Mouse (Mus musculus) right cerebral cortex, postnatal 10 days (tissue): ENCODE results near the gene Traf5.

ENCODE experiments used
- DNase-seq, 2 experiments: peaks; one replicate each; pipeline ENCODE4 v3.0.0; 2021; ENCODE audit warnings: low spot score in 2 of 2

The Traf5 gene

GRCm38 (mm10) chr1:191974509-191975405, 117.6 kb downstream of the Traf5 start:
- no peak for DNase-seq

GRCm38 (mm10) chr1:191969939-191970338, 122.4 kb downstream of the Traf5 start:
- DNase-seq = no peak

- peak; percentile 76 to 85 for DNase-seq
These were observed 127.4 kb downstream of the Traf5 start for GRCm38 (mm10) chr1:191964773-191965481.

GRCm38 (mm10) chr1:191963948-191964772, 128.2 kb downstream of the Traf5 start:
- DNase-seq = peak; percentile 73 to 85

- DNase-seq = no peak
These were observed 128.9 kb downstream of the Traf5 start for GRCm38 (mm10) chr1:191963413-191963812.

GRCm38 (mm10) chr1:191960946-191961345, 131.4 kb downstream of the Traf5 start:
- no peak for DNase-seq

GRCm38 (mm10) chr1:191957321-191957720, 135.0 kb downstream of the Traf5 start:
- DNase-seq = no peak

- no peak for DNase-seq
These were observed 135.5 kb downstream of the Traf5 start for GRCm38 (mm10) chr1:191956871-191957270.

GRCm38 (mm10) chr1:191956261-191956660, 136.1 kb downstream of the Traf5 start:
- DNase-seq = no peak

GRCm38 (mm10) chr1:191955101-191955500, 137.3 kb downstream of the Traf5 start:
- DNase-seq = no peak

- DNase-seq = peak; percentile 53 to 87
These were observed 139.5 kb downstream of the Traf5 start for GRCm38 (mm10) chr1:191952733-191953335.

- no peak for DNase-seq
These were observed 141.7 kb downstream of the Traf5 start for GRCm38 (mm10) chr1:191950611-191951010.

GRCm38 (mm10) chr1:191948600-191948999, 143.8 kb downstream of the Traf5 start:
- DNase-seq = no peak

- no peak for DNase-seq
These were observed 144.6 kb downstream of the Traf5 start for GRCm38 (mm10) chr1:191947796-191948195.
